Mouse (Mus musculus) embryonic fibroblast, embryonic 13.5 days (primary cell): ENCODE measurements around the gene Snx12. TPM values are rescaled to one million over a fixed set of nuclear protein-coding genes. Genes with fewer than 3 reads are reported as not detected.

ENCODE experiments used
- H3K27ac ChIP-seq: 2 replicates; pipeline ENCODE4 v1.5.1; 2012; ENCODE audit warnings: low read length, control low read depth, inconsistent platforms; ENCODE audit not compliant: insufficient read depth
- H3K4me1 ChIP-seq: 2 replicates; pipeline ENCODE4 v1.6.1; 2011; ENCODE audit warnings: low read length; ENCODE audit not compliant: control insufficient read depth, insufficient read depth
- H3K4me3 ChIP-seq: 2 replicates; pipeline ENCODE4 v1.5.1; 2011; ENCODE audit warnings: mild to moderate bottlenecking, control low read depth, low read length; ENCODE audit not compliant: insufficient read depth
- CTCF ChIP-seq: IDR thresholded peaks from 2 replicates; pipeline ENCODE4 v1.5.1; 2011; ENCODE audit warnings: mild to moderate bottlenecking, control low read depth, low read length, moderate library complexity, borderline replicate concordance; ENCODE audit not compliant: insufficient read depth
- POLR2A ChIP-seq: IDR thresholded peaks from 2 replicates; pipeline ENCODE4 v1.6.1; 2011; ENCODE audit warnings: low read depth, mild to moderate bottlenecking, control low read depth, low read length, moderate library complexity
- polyA plus RNA-seq: library from polyadenylated mRNA; stranded (reverse); fragments of >200 nt; gene quantifications from 2 replicates; pipeline ENCODE4 v1.2.4, GENCODE M21; 2011; ENCODE audit warnings: low read depth; ENCODE audit not compliant: missing spikeins, insufficient read length

Snx12 gene
- polyA plus RNA-seq, 1 experiment, result 73.9 TPM

GRCm38 (mm10) chrX:101063503-101063902 lies 158.9 kb downstream of the Snx12 start:
- Histone ChIP-seq H3K27ac (no peak overlapping the region), H3K4me1 (no peaks in the 10 kb centered on the region), H3K4me3 (no peak overlapping the region)
- TF ChIP-seq CTCF (no peak), POLR2A (no peak)

GRCm38 (mm10) chrX:101059541-101059940 lies 162.8 kb downstream of the Snx12 start, which contains the start of gene Tex11:
Gene Tex11 (minus strand): TSS chrX:101059667.
- Histone ChIP-seq H3K4me3 (no peak within 1 kb of the TSS), H3K4me1 (no peaks in the 10 kb centered on the region), H3K27ac (no peak within 1 kb of the TSS)
- TF ChIP-seq POLR2A (no peak), CTCF (no peak)

Other genes starting within 250 kb of the Snx12 start
- gene Tex11, start 162.9 kb downstream of the Snx12 start, polyA plus RNA-seq, result not detected in 2 replicates
- 27.7 and 49.1 TPM in 2 replicates for gene Slc7a3, start 136.5 kb downstream of the Snx12 start, polyA plus RNA-seq
- 12.8 and 15.3 TPM in 2 replicates for gene Foxo4, start 32.0 kb upstream of the Snx12 start, polyA plus RNA-seq
- gene Gm614, start 41.4 kb upstream of the Snx12 start, polyA plus RNA-seq, result not detected in 2 replicates
- gene Il2rg, start 45.7 kb upstream of the Snx12 start, polyA plus RNA-seq, result 4.6 and 4.8 TPM in 2 replicates
- not detected in 2 replicates for gene Gm20489, start 46.5 kb upstream of the Snx12 start, polyA plus RNA-seq
- 45.8 and 47.9 TPM in 2 replicates for gene Med12, start 51.5 kb upstream of the Snx12 start, polyA plus RNA-seq
- gene Nlgn3, start 76.6 kb upstream of the Snx12 start, polyA plus RNA-seq, result 0.47 and 0.91 TPM in 2 replicates
- not detected in 2 replicates for gene Gjb1, start 153.8 kb upstream of the Snx12 start, polyA plus RNA-seq
- 50.7 and 67.0 TPM in 2 replicates for gene Zmym3, start 198.3 kb upstream of the Snx12 start, polyA plus RNA-seq
- gene Nono, start 206.8 kb upstream of the Snx12 start, polyA plus RNA-seq, result 384 and 440 TPM in 2 replicates
- gene Itgb1bp2, start 226.5 kb upstream of the Snx12 start, polyA plus RNA-seq, result 1.5 and 2.5 TPM in 2 replicates